Mouse (Mus musculus) stomach, postnatal 0 days (tissue): ENCODE measurements around the gene Col20a1.

Source experiments
- CTCF ChIP-seq: IDR thresholded peaks from 2 replicates; pipeline ENCODE4 v1.5.1; 2016; ENCODE audit warnings: antibody characterized with exemption, low read depth, mild to moderate bottlenecking, moderate library complexity
- EP300 ChIP-seq: optimal IDR thresholded peaks from 2 replicates; pipeline ENCODE3; 2016; ENCODE audit warnings: antibody characterized with exemption

DNA sequence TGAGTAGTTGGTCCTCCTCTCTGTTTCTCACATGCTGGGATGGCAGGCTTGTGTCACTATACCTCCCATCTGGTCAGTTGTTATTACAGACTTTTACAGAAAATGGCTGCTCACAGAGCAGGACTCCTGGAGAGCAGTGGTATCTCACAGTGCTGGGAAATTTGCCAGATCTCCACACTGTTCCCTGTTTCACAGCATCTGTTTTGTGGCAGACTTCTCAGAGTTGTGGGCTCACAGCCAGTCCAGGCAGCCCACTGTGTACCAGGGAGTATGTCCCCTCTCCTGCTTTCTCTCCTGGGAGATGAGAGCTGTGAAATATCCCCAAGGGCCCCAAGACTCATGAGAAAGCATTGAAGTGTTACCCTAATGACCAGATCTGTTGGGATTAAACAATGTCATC, 44.5 kb upstream of the Col20a1 start:
- TF ChIP-seq CTCF (no peak), EP300 (no peak)
